Mouse (Mus musculus): ENCODE results near the gene 9130023H24Rik.

DNA sequence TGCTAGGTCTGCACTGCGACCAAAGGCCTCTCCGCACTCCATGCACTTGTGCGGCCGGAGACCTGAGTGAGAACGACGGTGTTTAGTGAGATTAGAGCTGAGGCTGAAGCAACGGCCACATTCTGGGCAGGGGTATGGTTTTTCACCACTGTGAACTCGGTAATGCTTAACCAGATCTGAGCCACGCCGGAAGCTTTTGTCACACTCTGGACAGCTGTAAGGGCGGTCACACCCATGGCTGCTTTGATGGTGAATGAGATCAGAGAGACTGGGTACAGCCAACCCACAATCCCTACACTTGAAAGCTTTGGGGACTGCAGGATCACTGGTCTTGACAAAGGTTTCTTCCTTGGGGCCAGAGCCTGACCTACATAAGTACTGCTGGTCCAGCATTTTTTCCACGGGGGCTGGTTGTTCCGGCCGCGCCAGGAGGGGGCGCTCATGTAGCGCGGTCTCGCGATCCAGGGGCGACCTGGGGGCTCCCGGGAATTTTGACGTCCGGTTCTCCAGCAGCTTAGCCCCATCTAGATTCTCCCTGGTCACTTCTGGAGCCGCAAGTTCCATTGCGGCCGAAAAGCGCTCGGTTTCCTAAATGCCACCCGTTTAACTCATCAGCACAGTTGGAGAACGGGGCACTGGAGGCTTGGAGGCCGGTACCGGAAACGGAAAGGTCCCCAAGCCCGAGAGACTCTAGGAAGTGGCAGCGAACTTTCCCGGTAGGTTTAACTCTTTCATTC, 807 bp downstream of the 9130023H24Rik start, which contains the start of gene Armc5:
- TF ChIP-seq ZMIZ1 (IDR thresholded peaks at IDR 0.05; ENCODE audit: low read depth, low read length): no peak
- TF ChIP-seq MAFK (IDR thresholded peaks at IDR 0.05; ENCODE audit: insufficient replicate concordance, low read length): peak; percentile 81
- TF ChIP-seq USF1 (IDR thresholded peaks at IDR 0.05; ENCODE audit: low read depth, low read length): no peak
- TF ChIP-seq TCF12 (IDR thresholded peaks at IDR 0.05; ENCODE audit: low read depth, low read length): no peak; the same call in 1 of the 2 replicates
- no peak for TF ChIP-seq EP300 (IDR thresholded peaks at IDR 0.05; ENCODE audit: low read length)
- no peak for TF ChIP-seq MYC (IDR thresholded peaks at IDR 0.05; ENCODE audit: low read depth, low read length)
- peak; percentile 22 to 78; a peak in 2 of 4 replicates for TF ChIP-seq CTCF (conservative IDR thresholded peaks at IDR 0.05 in 1 of 2, IDR thresholded peaks at IDR 0.05 in 1 of 2; ENCODE audit: low read depth in 2 of 2, low read length in 2 of 2)
- no peak for TF ChIP-seq JUND (conservative IDR thresholded peaks at IDR 0.05; ENCODE audit: low read depth, low read length)
- TF ChIP-seq KAT2A (IDR thresholded peaks at IDR 0.05; ENCODE audit: insufficient replicate concordance, low read length): 0 out of 2 replicates have a peak, but pooled peaks have one; percentile 52
- TF ChIP-seq RCOR1 (conservative IDR thresholded peaks at IDR 0.05; ENCODE audit: low read depth, low read length): 0 out of 2 replicates have a peak, but pooled peaks have one; percentile 57
- no peak for TF ChIP-seq E2F4 (IDR thresholded peaks at IDR 0.05; ENCODE audit: insufficient replicate concordance, low read depth, low read length)
- no peak for TF ChIP-seq POLR2A (IDR thresholded peaks at IDR 0.05; ENCODE audit: low read depth, low read length)
- peak; percentile 31; the same call in 1 of the 2 replicates for TF ChIP-seq ZNF384 (IDR thresholded peaks at IDR 0.05; ENCODE audit: low read depth, low read length)
